In the genomic region with DNA sequence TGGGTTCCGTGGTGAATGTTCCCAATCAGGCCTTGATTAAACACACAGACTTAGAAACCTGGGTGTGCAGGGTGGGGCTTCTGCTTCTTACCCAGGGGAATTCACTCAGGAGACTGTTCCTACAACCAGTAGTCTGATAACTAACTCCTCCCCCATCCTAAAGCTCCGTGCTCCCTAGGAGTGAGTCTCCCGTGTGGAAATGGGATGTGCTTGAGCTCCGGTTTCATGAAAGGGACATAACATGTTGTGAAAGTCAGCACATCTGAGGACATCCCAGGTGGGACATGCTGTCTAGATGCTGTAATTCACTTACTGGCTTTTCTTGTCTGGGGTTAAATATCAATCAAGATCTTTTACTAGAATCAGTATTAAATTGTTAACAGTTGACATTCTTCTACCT, we compare ENCODE assay signal across 22 mouse cellular contexts. TPM values are rescaled to one million over a fixed set of nuclear protein-coding genes. Genes with fewer than 3 reads are reported as not detected.
DNase-seq lines count a peak whose midpoint lies in the region; ATAC-seq and TF ChIP-seq lines count a peak whose summit lies in the region.
"Had no signal": no experiment of that assay in that cellular context is flagged by ENCODE, and none has a peak within 500 bp of the region (broad histone marks: within the 10 kb centered on the region; RNA-seq: fewer than 3 reads in every experiment).

No protein-coding gene starts in this region.

- peak; percentile 2 for DNase-seq in gastrocnemius, postnatal 25 days
- no peak for DNase-seq in gastrocnemius, adult 2 months
- DNase-seq in heart, adult 11 months: peak; percentile 80
- DNase-seq in liver, postnatal 0 days: no peak
- DNase-seq in liver, embryonic 11.5 days (ENCODE audit: low spot score): no peak
- DNase-seq in stomach, postnatal 0 days (ENCODE audit: low spot score): no peak
- DNase-seq in embryo, embryonic 11 days: no peak
- DNase-seq: adrenal gland, adult 2 months; adrenal gland, adult 8-10 months; adrenal gland, postnatal 10 days; adrenal gland, postnatal 14 days; adrenal gland, postnatal 25 days; adrenal gland, postnatal 36 days; B cell, adult 2 months; cerebellum, adult 11 months; cerebellum, adult 11-12 months had no signal

- no peak for TF ChIP-seq CTCF in gastrocnemius, adult 2 months (IDR thresholded peaks at IDR 0.05)
- TF ChIP-seq CTCF in liver, postnatal 0 days (IDR thresholded peaks at IDR 0.05; ENCODE audit: low read depth): no peak
- TF ChIP-seq CTCF in stomach, postnatal 0 days (IDR thresholded peaks at IDR 0.05; ENCODE audit: low read depth): no peak

- 72% methylated on average over 4 of the region's 4 CpGs for WGBS in heart, embryonic 11.5 days (ENCODE audit: insufficient replicate concordance)
- 74% methylated on average over 4 of the region's 4 CpGs for WGBS in liver, postnatal 0 days (ENCODE audit: insufficient replicate concordance)
- 81% methylated on average over 4 of the region's 4 CpGs for WGBS in liver, embryonic 11.5 days
- WGBS in stomach, postnatal 0 days: 50% methylated on average over 4 of the region's 4 CpGs

- H3K9ac ChIP-seq in heart, embryonic 11.5 days (ENCODE audit: low read depth, low read length): no peak overlapping the region
- H3K9ac ChIP-seq in liver, postnatal 0 days (replicated peaks): no peak overlapping the region
- H3K9ac ChIP-seq in liver, embryonic 11.5 days (ENCODE audit: low read depth, low read length): no peak overlapping the region
- no peak overlapping the region for H3K9ac ChIP-seq in stomach, postnatal 0 days (ENCODE audit: low read length)

- no peaks in the 10 kb centered on the region for H3K27me3 ChIP-seq in heart, embryonic 11.5 days (ENCODE audit: control insufficient read depth, insufficient read depth, low read length)
- no peaks in the 10 kb centered on the region for H3K27me3 ChIP-seq in liver, postnatal 0 days (ENCODE audit: insufficient read depth, low read length)
- no peaks in the 10 kb centered on the region for H3K27me3 ChIP-seq in liver, embryonic 11.5 days (replicated peaks; ENCODE audit: control insufficient read depth, insufficient read depth, low read length)
- no peaks in the 10 kb centered on the region for H3K27me3 ChIP-seq in stomach, postnatal 0 days (ENCODE audit: control insufficient read depth, insufficient read depth, low read length)
- H3K27me3 ChIP-seq: CH12.LX, Patski had no signal

- TF ChIP-seq EP300 in liver, postnatal 0 days (IDR thresholded peaks at IDR 0.05; ENCODE audit: low read depth): no peak
- TF ChIP-seq EP300 in stomach, postnatal 0 days (optimal IDR thresholded peaks at IDR 0.05): no peak

- H3K4me2 ChIP-seq in heart, embryonic 11.5 days: no peak overlapping the region
- H3K4me2 ChIP-seq in liver, postnatal 0 days (ENCODE audit: low read depth, low read length): no peak overlapping the region
- H3K4me2 ChIP-seq in liver, embryonic 11.5 days: no peak overlapping the region
- no peak overlapping the region for H3K4me2 ChIP-seq in stomach, postnatal 0 days (replicated peaks; ENCODE audit: low read depth)

- no peak overlapping the region for H3K27ac ChIP-seq in gastrocnemius, adult 2 months
- H3K27ac ChIP-seq in heart, embryonic 11.5 days (ENCODE audit: low read depth, low read length): no peak overlapping the region
- H3K27ac ChIP-seq in liver, postnatal 0 days (ENCODE audit: low read depth): no peak overlapping the region
- H3K27ac ChIP-seq in liver, embryonic 11.5 days (ENCODE audit: low read depth, low read length): no peak overlapping the region
- H3K27ac ChIP-seq in stomach, postnatal 0 days (replicated peaks): no peak overlapping the region

- no peak overlapping the region for H3K4me3 ChIP-seq in gastrocnemius, adult 2 months
- H3K4me3 ChIP-seq in heart, embryonic 11.5 days (ENCODE audit: low read depth, low read length): no peak overlapping the region
- H3K4me3 ChIP-seq in liver, postnatal 0 days (ENCODE audit: low read depth, low read length): no peak overlapping the region
- no peak overlapping the region for H3K4me3 ChIP-seq in liver, embryonic 11.5 days (ENCODE audit: low read depth, low read length)
- H3K4me3 ChIP-seq in stomach, postnatal 0 days (ENCODE audit: low read depth, low read length): no peak overlapping the region

- H3K9me3 ChIP-seq in heart, embryonic 11.5 days (replicated peaks; ENCODE audit: control insufficient read depth, low read length): no peaks in the 10 kb centered on the region
- no peaks in the 10 kb centered on the region for H3K9me3 ChIP-seq in liver, postnatal 0 days (ENCODE audit: low read length)
- H3K9me3 ChIP-seq in liver, embryonic 11.5 days (ENCODE audit: control insufficient read depth, low read length): 0 out of 2 replicates have a peak, but pooled peaks cover 2% of the 10 kb centered on the region
- H3K9me3 ChIP-seq in stomach, postnatal 0 days (ENCODE audit: control insufficient read depth, low read length): no peaks in the 10 kb centered on the region

- intact Hi-C loops in gastrocnemius, adult 2 months (cut with DNase I): no loop called here

- H3K36me3 ChIP-seq in heart, embryonic 11.5 days (ENCODE audit: control insufficient read depth, insufficient read depth, low read length): no peaks in the 10 kb centered on the region
- no peaks in the 10 kb centered on the region for H3K36me3 ChIP-seq in liver, postnatal 0 days (replicated peaks; ENCODE audit: insufficient read depth, low read length)
- no peaks in the 10 kb centered on the region for H3K36me3 ChIP-seq in liver, embryonic 11.5 days (ENCODE audit: control insufficient read depth, insufficient read depth, low read length)
- H3K36me3 ChIP-seq in stomach, postnatal 0 days (ENCODE audit: control insufficient read depth, insufficient read depth, low read length): no peaks in the 10 kb centered on the region
- H3K36me3 ChIP-seq: G1E had no signal

- ATAC-seq in heart, embryonic 11.5 days (replicated peaks; ENCODE audit: insufficient number of reproducible peaks, low FRiP score, low TSS enrichment): no peak
- peak; percentile 59; the same call in 1 of the 2 replicates for ATAC-seq in liver, postnatal 0 days
- ATAC-seq in liver, embryonic 11.5 days (replicated peaks; ENCODE audit: low FRiP score): no peak
- peak; percentile 57 for ATAC-seq in stomach, postnatal 0 days (ENCODE audit: low FRiP score, low TSS enrichment)
- ATAC-seq: activated CD4-positive, CD25-positive, alpha-beta regulatory T cell, adult 4 months; CD4-positive, CD25-positive, alpha-beta regulatory T cell, adult 4 months; Patski had no signal

- no peaks in the 10 kb centered on the region; the same call in 1 of the 2 replicates for H3K4me1 ChIP-seq in heart, embryonic 11.5 days (ENCODE audit: control insufficient read depth, insufficient read depth, low read length)
- peaks cover 3% of the 10 kb centered on the region for H3K4me1 ChIP-seq in liver, postnatal 0 days (ENCODE audit: insufficient read depth)
- no peaks in the 10 kb centered on the region for H3K4me1 ChIP-seq in liver, embryonic 11.5 days (replicated peaks; ENCODE audit: control insufficient read depth, insufficient read depth, low read length)
- 0 out of 2 replicates have a peak, but pooled peaks cover under 1% of the 10 kb centered on the region for H3K4me1 ChIP-seq in stomach, postnatal 0 days (replicated peaks; ENCODE audit: control insufficient read depth, insufficient read depth)

RNA-seq across cellular contexts. Expression of gene Synj2, which starts 11.4 kb away (rescaled TPM):
- 10 to 100 TPM; 35.8 to 48.7 TPM for total RNA-seq in gastrocnemius, postnatal 25 days (2021)
- total RNA-seq in gastrocnemius, adult 2 months (2021): 10 to 100 TPM; 26.3 to 36.9 TPM
- 3.0 and 3.3 TPM in 2 replicates for polyA plus RNA-seq in heart, embryonic 11.5 days (2014; fragmentation: Nextera tagmentation; extraction: Ambion mirVana)
- 0.62 TPM in 2 replicates for polyA plus RNA-seq in liver, postnatal 0 days (2015; fragmentation: Nextera tagmentation; extraction: Ambion mirVana)
- polyA plus RNA-seq in liver, embryonic 11.5 days (2014; fragmentation: Nextera tagmentation; extraction: Ambion mirVana): 2.2 TPM in 2 replicates
- polyA plus RNA-seq in stomach, postnatal 0 days (2015; fragmentation: Nextera tagmentation; extraction: Ambion mirVana): 3.2 and 3.3 TPM in 2 replicates

Comparison
In these comparisons a context has a peak if more than half of its experiments do, and no peak if none do; other contexts are left out.
1. DNase-seq: peak in gastrocnemius, postnatal 25 days (single experiment) and heart, adult 11 months (single experiment); none in gastrocnemius, adult 2 months (single experiment), liver, postnatal 0 days (single experiment), liver, embryonic 11.5 days (single experiment), stomach, postnatal 0 days (single experiment) and embryo, embryonic 11 days (single experiment).
2. ATAC-seq: peak in liver, postnatal 0 days (single experiment) and stomach, postnatal 0 days (single experiment); none in heart, embryonic 11.5 days (single experiment) and liver, embryonic 11.5 days (single experiment).